Mouse (Mus musculus): ENCODE measurements around the gene Lgals9. TPM values are rescaled to one million over a fixed set of nuclear protein-coding genes. Genes with fewer than 3 reads are reported as not detected.

Gene Lgals9
- polyA plus RNA-seq (2012; rRNA removed) = 15.4 and 17.1 TPM in 2 replicates

DNA sequence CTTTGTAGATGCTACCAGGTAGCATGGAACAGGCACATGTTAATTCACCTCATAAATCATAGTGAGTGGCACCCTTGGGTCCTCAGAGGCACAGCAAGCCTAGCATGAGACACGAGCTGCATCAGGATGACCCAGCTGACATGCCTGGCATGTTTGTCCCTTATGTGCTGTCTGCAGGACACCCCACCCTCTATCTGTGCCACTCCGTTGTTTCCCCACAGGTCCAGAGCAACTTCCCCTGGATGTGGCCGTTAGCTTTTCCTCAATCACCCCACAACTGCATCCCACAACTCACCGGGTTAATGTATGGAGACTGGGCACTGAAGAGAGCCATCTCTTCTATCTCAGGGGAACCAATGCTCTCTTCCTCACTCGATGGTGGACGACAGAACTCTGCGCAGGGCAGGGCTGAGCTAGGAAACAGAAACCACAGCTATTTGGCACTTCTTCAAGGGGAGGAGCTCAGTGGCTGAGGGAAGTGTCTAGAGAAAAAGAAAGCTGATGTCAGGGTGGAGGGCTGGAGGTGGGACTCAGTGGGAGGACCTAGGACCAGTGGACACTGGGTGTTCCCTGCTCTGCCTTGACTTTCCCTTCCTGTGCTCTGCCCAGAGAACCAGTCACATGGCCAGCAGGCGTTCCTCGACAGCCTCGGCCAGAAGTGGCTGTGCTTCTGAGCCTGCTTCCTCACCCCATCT, at the start of gene Lgals9:
Lgals9 (minus strand) TSS at position 464 of the 695 bp plus-strand sequence.
- Histone ChIP-seq H3K27ac (ENCODE audit: insufficient read depth, low read length) (no peak within 1 kb of the TSS), H3K4me1 (ENCODE audit: control insufficient read depth, insufficient read depth, low read length) (no peaks in the 10 kb centered on the region), H3K4me3 (ENCODE audit: insufficient read depth, low read length) (peak within 1 kb of the TSS; percentile 45)
- TF ChIP-seq CTCF (IDR thresholded peaks at IDR 0.05; ENCODE audit: extremely low read depth, insufficient read depth, low read length) = no peak
- 0 out of 2 replicates have a peak, but pooled peaks have one; percentile 22 for TF ChIP-seq POLR2A (IDR thresholded peaks at IDR 0.05; ENCODE audit: extremely low read depth, insufficient read depth, low read length)

DNA sequence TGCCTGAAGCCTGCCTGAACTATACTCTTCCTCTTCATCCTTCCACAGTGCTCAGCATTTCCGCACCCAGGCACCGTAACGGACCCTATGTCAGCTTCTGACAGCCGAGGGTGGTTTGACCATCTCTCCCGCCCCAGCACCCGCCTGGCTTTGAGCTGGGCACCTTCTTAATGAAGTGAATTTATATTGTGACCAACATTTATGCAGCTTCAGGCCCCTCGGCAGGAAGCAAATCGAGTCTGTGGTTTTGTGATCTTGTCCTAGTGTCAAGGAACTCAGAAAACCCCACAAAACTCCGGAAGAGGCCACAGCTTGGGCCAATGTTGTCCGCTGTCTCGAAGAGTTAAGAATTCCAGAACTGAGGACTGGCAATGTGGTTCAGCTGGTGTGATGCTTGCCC, 48.9 kb upstream of the Lgals9 start:
- TF ChIP-seq CTCF (IDR thresholded peaks at IDR 0.05; ENCODE audit: extremely low read depth, insufficient read depth, low read length) (no peak), POLR2A (IDR thresholded peaks at IDR 0.05; ENCODE audit: extremely low read depth, insufficient read depth, low read length) (no peak)
- Histone ChIP-seq H3K4me3 (ENCODE audit: insufficient read depth, low read length) (no peak overlapping the region), H3K4me1 (ENCODE audit: control insufficient read depth, insufficient read depth, low read length) (peaks cover 2% of the 10 kb centered on the region), H3K27ac (ENCODE audit: insufficient read depth, low read length) (no peak overlapping the region)

DNA sequence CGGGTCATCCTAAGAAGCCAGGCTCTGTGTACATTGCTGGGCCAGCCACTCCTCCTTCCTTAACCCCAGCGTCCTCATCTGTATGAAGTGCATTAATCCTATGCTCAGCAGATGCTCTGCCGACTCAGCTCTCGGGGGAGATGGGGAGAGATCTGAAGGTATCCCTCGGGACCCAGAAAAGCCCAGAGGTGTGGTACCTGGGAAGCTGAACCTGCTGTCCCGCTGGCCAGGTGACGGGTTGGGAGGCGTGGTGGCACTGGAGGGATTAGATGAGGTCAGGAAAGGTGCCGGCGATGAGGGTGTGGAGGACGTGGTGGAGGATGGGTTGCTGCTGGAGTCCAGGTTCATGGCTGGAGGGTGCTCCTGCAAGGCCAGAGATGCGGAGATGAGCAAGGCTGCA, 48.3 kb upstream of the Lgals9 start:
- no peak overlapping the region for H3K27ac ChIP-seq (ENCODE audit: insufficient read depth, low read length)
- H3K4me1 ChIP-seq (ENCODE audit: control insufficient read depth, insufficient read depth, low read length) = peaks cover 2% of the 10 kb centered on the region; the same call in 1 of the 2 replicates
- TF ChIP-seq CTCF (IDR thresholded peaks at IDR 0.05; ENCODE audit: extremely low read depth, insufficient read depth, low read length) (no peak), POLR2A (IDR thresholded peaks at IDR 0.05; ENCODE audit: extremely low read depth, insufficient read depth, low read length) (no peak)
- no peak overlapping the region for H3K4me3 ChIP-seq (ENCODE audit: insufficient read depth, low read length)

DNA sequence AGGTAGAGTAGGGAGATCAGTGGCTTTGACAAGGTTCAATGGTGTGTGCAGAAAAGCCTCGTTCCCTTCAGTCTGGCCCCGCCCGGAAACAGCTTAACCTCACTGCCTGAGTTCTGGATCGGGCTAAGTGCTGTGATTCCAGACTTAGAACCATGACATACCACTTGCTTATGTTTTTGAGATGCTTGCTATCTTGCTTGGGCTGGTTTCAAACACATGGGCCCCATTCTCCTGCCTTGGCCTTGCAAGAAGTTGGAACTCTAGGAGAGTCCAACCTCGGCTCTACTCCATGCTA, 46.7 kb upstream of the Lgals9 start:
- TF ChIP-seq CTCF (IDR thresholded peaks at IDR 0.05; ENCODE audit: extremely low read depth, insufficient read depth, low read length) (no peak), POLR2A (IDR thresholded peaks at IDR 0.05; ENCODE audit: extremely low read depth, insufficient read depth, low read length) (no peak)
- Histone ChIP-seq H3K4me1 (ENCODE audit: control insufficient read depth, insufficient read depth, low read length) (peaks cover 2% of the 10 kb centered on the region; the same call in 1 of the 2 replicates), H3K27ac (ENCODE audit: insufficient read depth, low read length) (no peak overlapping the region), H3K4me3 (ENCODE audit: insufficient read depth, low read length) (no peak overlapping the region)

DNA sequence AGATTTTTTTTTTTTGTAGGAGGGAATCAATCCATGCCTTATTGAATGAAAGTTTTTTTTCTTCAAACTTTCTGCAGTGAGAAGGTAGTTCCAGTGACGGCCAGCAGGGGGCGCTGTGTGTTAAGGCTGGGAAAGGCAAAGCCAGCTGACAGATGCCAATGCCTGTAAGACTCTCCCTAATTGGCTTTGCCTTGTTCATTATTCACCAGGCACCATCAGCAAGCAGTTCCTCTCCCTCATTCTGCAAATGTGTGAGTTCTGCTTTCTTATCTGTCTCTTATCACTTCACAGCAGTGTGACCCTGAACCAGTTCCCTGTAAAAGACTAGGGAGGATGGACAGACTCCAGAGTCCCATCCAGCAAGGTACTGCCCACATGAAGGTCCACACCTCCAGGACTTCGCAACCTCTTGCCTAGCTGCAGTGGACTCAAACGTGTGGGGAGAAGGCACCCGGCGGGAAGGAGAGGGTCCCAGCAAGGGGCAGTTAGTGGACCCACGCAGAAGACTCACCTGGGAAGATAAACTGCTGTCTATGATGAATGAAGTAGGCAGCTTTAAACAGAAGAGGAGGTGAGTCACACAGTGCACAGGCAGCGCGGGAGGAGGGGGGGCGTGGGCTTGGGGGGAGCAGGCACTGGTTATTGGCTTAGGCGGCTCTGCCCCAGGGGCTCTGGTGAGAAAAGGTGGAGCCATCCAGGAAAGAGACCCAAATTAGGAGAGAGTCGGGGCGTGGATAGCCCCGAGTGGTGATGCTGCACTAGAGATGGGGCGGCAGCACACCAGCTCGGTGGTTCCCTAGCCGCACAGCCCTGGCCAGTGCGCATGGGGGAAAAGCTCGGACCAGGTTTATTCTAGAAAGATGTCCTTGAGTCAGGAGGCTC, 46.1 kb upstream of the Lgals9 start:
- Histone ChIP-seq H3K27ac (ENCODE audit: insufficient read depth, low read length) (no peak overlapping the region), H3K4me1 (ENCODE audit: control insufficient read depth, insufficient read depth, low read length) (peaks cover 2% of the 10 kb centered on the region; the same call in 1 of the 2 replicates), H3K4me3 (ENCODE audit: insufficient read depth, low read length) (no peak overlapping the region)
- TF ChIP-seq POLR2A (IDR thresholded peaks at IDR 0.05; ENCODE audit: extremely low read depth, insufficient read depth, low read length) (no peak), CTCF (IDR thresholded peaks at IDR 0.05; ENCODE audit: extremely low read depth, insufficient read depth, low read length) (peak; percentile 97)

DNA sequence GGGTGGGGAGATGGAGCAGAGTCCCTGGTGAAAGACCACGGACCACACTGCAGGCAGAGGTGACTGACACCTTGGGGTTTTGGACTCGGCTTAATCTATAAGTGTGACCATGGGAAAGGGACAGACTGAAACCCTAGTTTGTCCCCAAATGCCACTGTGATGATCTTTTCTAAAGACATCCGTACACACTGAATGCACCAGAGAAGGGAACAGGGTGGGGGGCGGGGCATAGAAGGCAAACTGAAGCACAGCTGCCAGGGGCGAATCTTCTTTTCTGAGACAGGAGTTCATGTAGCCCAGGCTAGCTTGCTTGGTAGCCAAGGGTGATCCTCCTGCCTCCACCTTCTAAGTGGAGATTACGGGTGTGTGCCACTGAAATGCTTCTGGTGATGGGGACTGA, 39.0 kb upstream of the Lgals9 start:
- TF ChIP-seq POLR2A (IDR thresholded peaks at IDR 0.05; ENCODE audit: extremely low read depth, insufficient read depth, low read length) (no peak), CTCF (IDR thresholded peaks at IDR 0.05; ENCODE audit: extremely low read depth, insufficient read depth, low read length) (no peak)
- H3K27ac ChIP-seq (ENCODE audit: insufficient read depth, low read length) = peak overlapping the region; percentile 42; the same call in 1 of the 2 replicates
- no peaks in the 10 kb centered on the region for H3K4me1 ChIP-seq (ENCODE audit: control insufficient read depth, insufficient read depth, low read length)
- no peak overlapping the region for H3K4me3 ChIP-seq (ENCODE audit: insufficient read depth, low read length)

DNA sequence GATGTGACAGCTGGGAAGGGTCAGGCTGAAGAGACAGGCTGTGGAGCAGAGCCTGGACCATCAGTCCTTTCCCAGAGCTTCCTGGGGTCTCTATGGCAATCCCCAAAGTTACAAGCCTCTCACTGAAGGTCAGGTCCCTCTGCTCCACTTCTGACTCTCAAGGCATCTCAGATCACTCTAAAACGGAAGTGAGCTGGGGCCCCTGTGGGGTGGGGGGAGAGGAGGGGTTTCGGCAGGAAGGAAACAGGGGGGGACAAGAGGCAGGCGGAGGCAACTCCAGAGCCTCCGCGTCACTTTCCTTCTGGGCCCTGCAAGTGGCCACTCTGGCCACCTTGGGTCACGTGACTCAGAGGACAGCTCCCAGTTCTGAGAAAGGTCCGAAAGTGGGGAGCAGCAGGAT, 38.6 kb upstream of the Lgals9 start:
- no peak overlapping the region for H3K4me3 ChIP-seq (ENCODE audit: insufficient read depth, low read length)
- no peaks in the 10 kb centered on the region for H3K4me1 ChIP-seq (ENCODE audit: control insufficient read depth, insufficient read depth, low read length)
- TF ChIP-seq POLR2A (IDR thresholded peaks at IDR 0.05; ENCODE audit: extremely low read depth, insufficient read depth, low read length) (no peak), CTCF (IDR thresholded peaks at IDR 0.05; ENCODE audit: extremely low read depth, insufficient read depth, low read length) (no peak)
- peak overlapping the region; percentile 42; the same call in 1 of the 2 replicates for H3K27ac ChIP-seq (ENCODE audit: insufficient read depth, low read length)

DNA sequence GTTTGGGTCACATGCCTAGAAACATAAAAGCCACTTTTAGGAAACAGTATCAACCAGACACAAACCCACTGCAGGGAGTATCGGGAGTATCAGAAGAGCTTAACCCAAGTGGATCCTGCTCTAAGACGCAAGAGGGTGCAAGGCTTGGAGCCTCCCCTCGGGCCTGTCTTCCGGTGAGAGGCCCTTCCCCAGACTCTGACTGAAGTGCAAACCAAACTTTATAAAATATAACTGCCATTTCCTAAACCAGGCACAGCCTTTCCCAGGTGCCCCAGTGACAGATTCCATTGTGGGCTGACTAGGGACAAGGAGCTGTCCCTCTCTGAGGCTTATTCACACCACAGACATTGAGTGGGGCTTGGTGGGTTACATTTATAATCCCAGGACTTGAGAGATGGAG, 38.1 kb upstream of the Lgals9 start:
- TF ChIP-seq CTCF (IDR thresholded peaks at IDR 0.05; ENCODE audit: extremely low read depth, insufficient read depth, low read length) (no peak), POLR2A (IDR thresholded peaks at IDR 0.05; ENCODE audit: extremely low read depth, insufficient read depth, low read length) (no peak)
- no peak overlapping the region for H3K4me3 ChIP-seq (ENCODE audit: insufficient read depth, low read length)

DNA sequence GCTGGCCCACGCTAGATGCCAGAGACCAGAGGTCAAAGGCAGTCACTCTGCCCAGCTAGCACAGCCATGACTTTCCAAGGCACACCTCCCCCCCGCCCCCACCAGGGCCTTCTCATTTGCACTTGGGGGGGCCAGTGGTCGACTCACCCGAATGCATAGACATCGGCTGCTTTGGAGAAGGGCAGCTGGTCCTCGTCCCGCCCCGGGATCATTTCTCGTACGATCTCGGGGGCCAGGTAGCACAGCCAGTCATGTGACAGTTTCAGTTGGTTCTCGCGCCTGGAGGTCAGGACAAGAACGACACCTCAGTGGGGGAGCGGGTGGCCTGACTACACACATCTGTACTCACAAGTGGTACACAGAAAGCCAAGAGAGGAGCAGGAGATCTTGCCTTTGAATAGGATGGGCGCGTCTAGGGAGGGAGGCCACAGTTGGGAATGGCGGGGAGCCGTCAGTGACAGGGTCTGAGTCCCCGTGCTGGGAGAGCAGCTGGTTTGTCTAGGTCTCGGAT, 35.8 kb upstream of the Lgals9 start:
- TF ChIP-seq CTCF (IDR thresholded peaks at IDR 0.05; ENCODE audit: extremely low read depth, insufficient read depth, low read length) = no peak
- TF ChIP-seq POLR2A (IDR thresholded peaks at IDR 0.05; ENCODE audit: extremely low read depth, insufficient read depth, low read length) = no peak
- no peak overlapping the region for H3K27ac ChIP-seq (ENCODE audit: insufficient read depth, low read length)
- no peaks in the 10 kb centered on the region for H3K4me1 ChIP-seq (ENCODE audit: control insufficient read depth, insufficient read depth, low read length)
- H3K4me3 ChIP-seq (ENCODE audit: insufficient read depth, low read length) = no peak overlapping the region

More for the DNA sequence above, 38.1 kb upstream of the Lgals9 start:
- Histone ChIP-seq H3K27ac (ENCODE audit: insufficient read depth, low read length) (no peak overlapping the region), H3K4me1 (ENCODE audit: control insufficient read depth, insufficient read depth, low read length) (no peaks in the 10 kb centered on the region)
